Mouse (Mus musculus): ENCODE measurements around the gene Lrrc9. TPM values are rescaled to one million over a fixed set of nuclear protein-coding genes. Genes with fewer than 3 reads are reported as not detected.

Lrrc9 gene
- polyA plus RNA-seq, 1 experiment: not detected

GRCm38 (mm10) chr12:72491063-72491719, 49.5 kb downstream of the Lrrc9 start:
- Histone ChIP-seq H3K79me3 (ENCODE audit: low read depth) (no peaks in the 10 kb centered on the region), H3K36me3 (ENCODE audit: control insufficient read depth, insufficient read depth) (no peaks in the 10 kb centered on the region), H3ac (ENCODE audit: control insufficient read depth, insufficient read length, low read depth) (no peak overlapping the region), H3K4me3 (ENCODE audit: insufficient read depth, poor library complexity, severe bottlenecking) (no peak overlapping the region), H3K79me2 (ENCODE audit: control insufficient read depth, insufficient read depth) (no peaks in the 10 kb centered on the region), H3K27me3 (ENCODE audit: control insufficient read depth, insufficient read depth, insufficient read length) (peaks cover 15% of the 10 kb centered on the region)
- TF ChIP-seq USF1 (IDR thresholded peaks at IDR 0.05; ENCODE audit: low read depth) (no peak), CEBPB (IDR thresholded peaks at IDR 0.05; ENCODE audit: low read depth) (no peak), CTCF (IDR thresholded peaks at IDR 0.05; ENCODE audit: control insufficient read depth, insufficient read depth, insufficient read length) (no peak), MYOG (IDR thresholded peaks at IDR 0.05; ENCODE audit: control insufficient read depth, extremely low read depth, insufficient read length) (no peak)

GRCm38 (mm10) chr12:72496866-72497600, 55.4 kb downstream of the Lrrc9 start:
- TF ChIP-seq CEBPB (IDR thresholded peaks at IDR 0.05; ENCODE audit: low read depth): no peak
- no peak for TF ChIP-seq CTCF (IDR thresholded peaks at IDR 0.05; ENCODE audit: control insufficient read depth, insufficient read depth, insufficient read length)
- TF ChIP-seq MYOD1 (IDR thresholded peaks at IDR 0.05; ENCODE audit: control insufficient read depth, insufficient read length, low read depth): no peak
- TF ChIP-seq FOSL1 (IDR thresholded peaks at IDR 0.05; ENCODE audit: insufficient read depth, low read length, poor library complexity, severe bottlenecking): no peak
- Histone ChIP-seq H3K36me3 (ENCODE audit: control insufficient read depth, insufficient read depth) (no peaks in the 10 kb centered on the region), H3ac (ENCODE audit: control insufficient read depth, insufficient read length, low read depth) (no peak overlapping the region), H3K4me3 (ENCODE audit: insufficient read depth, poor library complexity, severe bottlenecking) (no peak overlapping the region), H3K27me3 (ENCODE audit: control insufficient read depth, insufficient read depth, insufficient read length) (peaks cover 18% of the 10 kb centered on the region), H3K79me2 (ENCODE audit: control insufficient read depth, insufficient read depth) (no peaks in the 10 kb centered on the region), H3K79me3 (ENCODE audit: low read depth) (no peaks in the 10 kb centered on the region)

DNA sequence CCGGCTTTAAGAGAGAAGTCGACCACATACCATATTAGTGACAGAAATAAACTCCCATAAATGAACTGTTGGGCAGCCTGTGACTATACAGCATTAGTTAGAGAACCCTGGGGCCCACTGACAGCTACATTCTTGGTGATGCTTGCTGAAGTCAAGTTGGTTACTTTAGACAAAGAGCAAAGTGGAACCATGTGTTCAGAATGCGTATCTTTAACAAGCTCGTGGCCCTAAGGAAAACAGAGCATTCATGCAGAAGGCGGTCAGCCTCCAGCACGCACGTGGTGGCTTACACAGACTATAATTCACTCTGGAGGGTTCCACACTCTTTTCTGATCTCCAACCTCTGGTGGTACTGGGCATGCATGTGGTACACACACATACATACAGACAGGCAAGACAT, 67.9 kb downstream of the Lrrc9 start:
- H3K79me3 ChIP-seq (ENCODE audit: low read depth): no peaks in the 10 kb centered on the region
- H3ac ChIP-seq (ENCODE audit: control insufficient read depth, insufficient read length, low read depth): no peak overlapping the region
- peaks cover 15% of the 10 kb centered on the region for H3K27me3 ChIP-seq (ENCODE audit: control insufficient read depth, insufficient read depth, insufficient read length)
- no peak overlapping the region for H3K4me3 ChIP-seq (ENCODE audit: insufficient read depth, poor library complexity, severe bottlenecking)
- H3K79me2 ChIP-seq (ENCODE audit: control insufficient read depth, insufficient read depth): no peaks in the 10 kb centered on the region
- TF ChIP-seq FOSL1 (IDR thresholded peaks at IDR 0.05; ENCODE audit: insufficient read depth, low read length, poor library complexity, severe bottlenecking) (no peak), USF1 (IDR thresholded peaks at IDR 0.05; ENCODE audit: low read depth) (no peak), CTCF (IDR thresholded peaks at IDR 0.05; ENCODE audit: control insufficient read depth, insufficient read depth, insufficient read length) (no peak), CEBPB (IDR thresholded peaks at IDR 0.05; ENCODE audit: low read depth) (no peak), MYOG (IDR thresholded peaks at IDR 0.05; ENCODE audit: control insufficient read depth, extremely low read depth, insufficient read length) (no peak), MYOD1 (IDR thresholded peaks at IDR 0.05; ENCODE audit: control insufficient read depth, insufficient read length, low read depth) (no peak), MAX (IDR thresholded peaks at IDR 0.05) (no peak)
- H3K36me3 ChIP-seq (ENCODE audit: control insufficient read depth, insufficient read depth): no peaks in the 10 kb centered on the region

- Histone ChIP-seq H3K79me3 (ENCODE audit: low read depth) (no peaks in the 10 kb centered on the region), H3K4me3 (ENCODE audit: insufficient read depth, poor library complexity, severe bottlenecking) (no peak overlapping the region), H3K79me2 (ENCODE audit: control insufficient read depth, insufficient read depth) (no peaks in the 10 kb centered on the region), H3ac (ENCODE audit: control insufficient read depth, insufficient read length, low read depth) (no peak overlapping the region), H3K27me3 (ENCODE audit: control insufficient read depth, insufficient read depth, insufficient read length) (peaks cover 13% of the 10 kb centered on the region), H3K36me3 (ENCODE audit: control insufficient read depth, insufficient read depth) (no peaks in the 10 kb centered on the region)
- TF ChIP-seq MYOD1 (IDR thresholded peaks at IDR 0.05; ENCODE audit: control insufficient read depth, insufficient read length, low read depth): no peak
- no peak for TF ChIP-seq CEBPB (IDR thresholded peaks at IDR 0.05; ENCODE audit: low read depth)
- TF ChIP-seq CTCF (IDR thresholded peaks at IDR 0.05; ENCODE audit: control insufficient read depth, insufficient read depth, insufficient read length): no peak
- no peak for TF ChIP-seq MAX (IDR thresholded peaks at IDR 0.05)
- TF ChIP-seq USF1 (IDR thresholded peaks at IDR 0.05; ENCODE audit: low read depth): no peak
- TF ChIP-seq MYOG (IDR thresholded peaks at IDR 0.05; ENCODE audit: control insufficient read depth, extremely low read depth, insufficient read length): no peak
- no peak for TF ChIP-seq FOSL1 (IDR thresholded peaks at IDR 0.05; ENCODE audit: insufficient read depth, low read length, poor library complexity, severe bottlenecking)
Measured at GRCm38 (mm10) chr12:72515446-72515845, 73.8 kb downstream of the Lrrc9 start.

GRCm38 (mm10) chr12:72518114-72518728, 76.6 kb downstream of the Lrrc9 start:
- H3K27me3 ChIP-seq (ENCODE audit: control insufficient read depth, insufficient read depth, insufficient read length): peaks cover 8% of the 10 kb centered on the region
- no peaks in the 10 kb centered on the region for H3K36me3 ChIP-seq (ENCODE audit: control insufficient read depth, insufficient read depth)
- H3ac ChIP-seq (ENCODE audit: control insufficient read depth, insufficient read length, low read depth): no peak overlapping the region
- H3K79me2 ChIP-seq (ENCODE audit: control insufficient read depth, insufficient read depth): no peaks in the 10 kb centered on the region
- no peak for TF ChIP-seq CTCF (IDR thresholded peaks at IDR 0.05; ENCODE audit: control insufficient read depth, insufficient read depth, insufficient read length)
- TF ChIP-seq FOSL1 (IDR thresholded peaks at IDR 0.05; ENCODE audit: insufficient read depth, low read length, poor library complexity, severe bottlenecking): no peak
- TF ChIP-seq USF1 (IDR thresholded peaks at IDR 0.05; ENCODE audit: low read depth): no peak
- TF ChIP-seq MAX (IDR thresholded peaks at IDR 0.05): no peak
- no peak for TF ChIP-seq MYOG (IDR thresholded peaks at IDR 0.05; ENCODE audit: control insufficient read depth, extremely low read depth, insufficient read length)
- H3K4me3 ChIP-seq (ENCODE audit: insufficient read depth, poor library complexity, severe bottlenecking): no peak overlapping the region
- no peaks in the 10 kb centered on the region for H3K79me3 ChIP-seq (ENCODE audit: low read depth)
